Mouse (Mus musculus): ENCODE data around the gene Fancm.
"Not testable (repeated sequence)": the region's sequence is repeated elsewhere in the genome, so short reads cannot be mapped to it uniquely, and the experiment has no call there.

Fancm gene

GRCm38 (mm10) chr12:65119451-65119850 lies 44.0 kb downstream of the Fancm start:
- peak; percentile 72 for DNase-seq (ENCODE audit: low read depth, low spot score)

GRCm38 (mm10) chr12:65136121-65136520 lies 60.7 kb downstream of the Fancm start:
- DNase-seq (ENCODE audit: low read depth, low spot score): peak; percentile 50

- peak; percentile 99 for DNase-seq (ENCODE audit: low read depth, low spot score)
These were observed 96.9 kb downstream of the Fancm start, which contains the start of gene Mis18bp1 for GRCm38 (mm10) chr12:65172021-65172951. Gene Mis18bp1 (minus strand): TSS chr12:65172604.

- not testable (repeated sequence) for DNase-seq (ENCODE audit: low read depth, low spot score)
These were observed 97.6 kb downstream of the Fancm start for GRCm38 (mm10) chr12:65172959-65173358.

- peak; percentile 27 for DNase-seq (ENCODE audit: low read depth, low spot score)
These were observed 98.3 kb downstream of the Fancm start for GRCm38 (mm10) chr12:65173736-65174135.

Measured in ZHBTc4 (cell line).